Mouse (Mus musculus): ENCODE measurements around the gene Vav1. TPM values are rescaled to one million over a fixed set of nuclear protein-coding genes. Genes with fewer than 3 reads are reported as not detected.
A peak's percentile ranks its signal among the peaks of the same experiment; 100 is the strongest.
"Not testable (repeated sequence)": the region's sequence is repeated elsewhere in the genome, so short reads cannot be mapped to it uniquely, and the experiment has no call there.

Vav1 gene
- polyA plus RNA-seq, 1 experiment, result not detected

DNA sequence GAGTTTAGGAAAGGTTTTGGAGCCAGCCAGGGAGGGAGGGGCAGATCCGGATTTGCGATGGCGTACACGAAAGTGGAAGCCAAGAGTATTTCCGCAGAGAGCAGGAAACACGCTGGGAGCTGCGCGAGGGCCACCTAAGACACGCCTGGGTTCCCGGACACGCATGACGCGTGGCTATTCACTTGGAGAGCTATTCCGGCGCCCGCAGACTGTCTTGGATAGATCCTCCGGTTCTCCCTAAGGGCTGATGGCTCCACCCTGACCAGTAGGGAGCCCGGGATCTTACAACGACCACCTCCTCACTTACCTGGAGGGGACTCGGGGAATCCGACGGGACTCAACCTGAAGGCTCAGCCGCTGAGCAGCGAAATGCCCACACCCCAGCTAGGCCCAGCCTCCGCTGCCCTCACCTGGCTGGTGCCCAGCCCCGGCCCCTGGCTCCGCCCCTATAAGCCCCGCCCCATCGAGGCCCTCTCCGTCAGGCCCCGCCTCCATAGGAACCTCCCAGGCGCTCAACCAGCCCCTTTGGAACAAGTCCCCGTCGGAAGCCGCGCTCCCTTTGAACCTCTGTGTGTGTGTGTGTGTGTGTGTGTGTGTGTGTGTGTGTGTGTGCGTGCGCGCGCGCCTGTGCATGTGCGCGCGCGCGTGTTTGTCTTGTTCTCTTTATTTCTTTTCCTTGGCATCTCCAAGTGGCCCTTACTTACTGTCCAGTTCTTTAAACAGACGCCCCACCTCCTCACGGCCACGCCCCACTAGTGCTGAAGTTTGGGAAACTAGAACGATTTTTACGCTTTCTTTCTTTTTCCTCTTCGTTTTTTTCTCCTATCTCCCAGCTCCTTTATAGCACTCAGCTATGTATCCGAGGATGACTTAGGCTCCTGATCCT lies 3.5 kb upstream of the Vav1 start:
- TF ChIP-seq POLR2A (IDR thresholded peaks at IDR 0.05; ENCODE audit: insufficient read depth, low read length) (peak; percentile 31), EP300 (IDR thresholded peaks at IDR 0.05; ENCODE audit: insufficient read depth, low read depth, low read length) (no peak)
- Histone ChIP-seq H3K4me1 (ENCODE audit: control insufficient read depth, insufficient read depth, low read length) (no peaks in the 10 kb centered on the region), H3K4me3 (ENCODE audit: low read depth, low read length) (peak overlapping the region; percentile 90), H3K9ac (ENCODE audit: low read depth, poor library complexity, severe bottlenecking) (peak overlapping the region; percentile 28), H3K27me3 (ENCODE audit: control insufficient read depth, insufficient read depth, low read length, poor library complexity, severe bottlenecking) (no peaks in the 10 kb centered on the region), H3K36me3 (ENCODE audit: control insufficient read depth, insufficient read depth, low read length, poor library complexity, severe bottlenecking) (no peaks in the 10 kb centered on the region), H3K27ac (ENCODE audit: insufficient read depth, low read length) (no peak overlapping the region), H3K9me3 (replicated peaks; ENCODE audit: control insufficient read depth, insufficient read depth, low read length, poor library complexity, severe bottlenecking) (peaks cover 5% of the 10 kb centered on the region; the same call in 1 of the 2 replicates)

DNA sequence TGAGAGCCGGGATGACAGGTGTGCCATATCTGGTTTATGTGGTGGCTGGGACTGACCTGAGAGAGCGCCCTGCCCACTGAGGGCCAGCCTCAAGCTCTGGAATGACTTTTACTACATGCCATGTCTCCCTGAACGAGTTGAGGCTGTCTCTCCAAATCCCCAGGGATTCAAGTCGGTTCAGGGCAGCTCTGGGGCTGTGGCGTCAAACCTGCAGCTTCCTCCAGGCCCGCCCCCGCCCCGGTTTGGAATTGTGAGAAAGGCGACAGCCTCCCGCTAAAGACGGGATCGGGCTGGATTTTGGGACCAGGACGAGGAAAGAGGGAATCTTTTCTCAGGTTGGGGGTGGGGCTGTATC lies 2.9 kb upstream of the Vav1 start:
- Histone ChIP-seq H3K4me3 (ENCODE audit: low read depth, low read length) (peak overlapping the region; percentile 44), H3K4me1 (ENCODE audit: control insufficient read depth, insufficient read depth, low read length) (no peaks in the 10 kb centered on the region), H3K27ac (ENCODE audit: insufficient read depth, low read length) (no peak overlapping the region), H3K36me3 (ENCODE audit: control insufficient read depth, insufficient read depth, low read length, poor library complexity, severe bottlenecking) (no peaks in the 10 kb centered on the region), H3K9me3 (replicated peaks; ENCODE audit: control insufficient read depth, insufficient read depth, low read length, poor library complexity, severe bottlenecking) (peaks cover 3% of the 10 kb centered on the region; the same call in 1 of the 2 replicates), H3K27me3 (ENCODE audit: control insufficient read depth, insufficient read depth, low read length, poor library complexity, severe bottlenecking) (no peaks in the 10 kb centered on the region), H3K9ac (ENCODE audit: low read depth, poor library complexity, severe bottlenecking) (no peak overlapping the region)
- TF ChIP-seq CTCF (IDR thresholded peaks at IDR 0.05; ENCODE audit: low read depth, low read length) (no peak), EP300 (IDR thresholded peaks at IDR 0.05; ENCODE audit: insufficient read depth, low read depth, low read length) (no peak), POLR2A (IDR thresholded peaks at IDR 0.05; ENCODE audit: insufficient read depth, low read length) (no peak)

GRCm38 (mm10) chr17:57276634-57277121 lies 2.2 kb upstream of the Vav1 start:
- H3K4me1 ChIP-seq (ENCODE audit: control insufficient read depth, insufficient read depth, low read length), result no peaks in the 10 kb centered on the region
- peak; percentile 85 for TF ChIP-seq CTCF (IDR thresholded peaks at IDR 0.05; ENCODE audit: low read depth, low read length)
- TF ChIP-seq POLR2A (IDR thresholded peaks at IDR 0.05; ENCODE audit: insufficient read depth, low read length), result no peak
- H3K4me3 ChIP-seq (ENCODE audit: low read depth, low read length), result peak overlapping the region; percentile 79
- H3K9ac ChIP-seq (ENCODE audit: low read depth, poor library complexity, severe bottlenecking), result no peak overlapping the region
- H3K27me3 ChIP-seq (ENCODE audit: control insufficient read depth, insufficient read depth, low read length, poor library complexity, severe bottlenecking), result no peaks in the 10 kb centered on the region
- H3K9me3 ChIP-seq (replicated peaks; ENCODE audit: control insufficient read depth, insufficient read depth, low read length, poor library complexity, severe bottlenecking), result no peaks in the 10 kb centered on the region
- no peak overlapping the region for H3K27ac ChIP-seq (ENCODE audit: insufficient read depth, low read length)
- no peaks in the 10 kb centered on the region for H3K36me3 ChIP-seq (ENCODE audit: control insufficient read depth, insufficient read depth, low read length, poor library complexity, severe bottlenecking)

DNA sequence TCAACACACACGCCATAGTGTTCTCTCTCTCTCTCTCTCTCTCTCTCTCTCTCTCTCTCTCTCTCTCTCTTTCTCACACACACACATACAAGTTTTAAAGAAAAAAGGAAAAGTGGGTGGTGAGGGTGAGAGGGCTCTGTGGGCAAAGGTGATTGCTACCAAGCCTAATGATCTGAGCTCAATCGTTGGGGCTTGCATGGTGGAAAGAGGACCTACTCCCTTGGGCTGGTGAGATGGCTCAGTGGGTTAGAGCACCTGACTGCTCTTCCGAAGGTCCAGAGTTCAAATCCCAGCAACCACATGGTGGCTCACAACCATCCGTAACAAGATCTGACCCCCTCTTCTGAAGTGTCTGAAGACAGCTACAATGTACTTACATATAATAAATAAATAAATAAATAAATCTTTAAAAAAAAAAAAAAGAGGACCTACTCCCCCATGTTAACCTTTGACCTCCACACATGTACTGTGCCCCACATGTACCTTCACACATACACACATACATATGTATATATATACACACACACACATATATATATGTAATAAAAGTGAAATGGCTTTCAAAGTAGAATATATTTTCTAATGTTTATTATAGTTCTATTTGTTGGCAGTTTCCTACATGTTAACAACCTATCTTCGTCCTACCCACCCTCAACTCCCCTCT lies 1.2 kb upstream of the Vav1 start:
- H3K27me3 ChIP-seq (ENCODE audit: control insufficient read depth, insufficient read depth, low read length, poor library complexity, severe bottlenecking); H3K27ac ChIP-seq (ENCODE audit: insufficient read depth, low read length); H3K9ac ChIP-seq (ENCODE audit: low read depth, poor library complexity, severe bottlenecking); H3K36me3 ChIP-seq (ENCODE audit: control insufficient read depth, insufficient read depth, low read length, poor library complexity, severe bottlenecking); H3K9me3 ChIP-seq (replicated peaks; ENCODE audit: control insufficient read depth, insufficient read depth, low read length, poor library complexity, severe bottlenecking); H3K4me3 ChIP-seq (ENCODE audit: low read depth, low read length); H3K4me1 ChIP-seq (ENCODE audit: control insufficient read depth, insufficient read depth, low read length): not testable (repeated sequence)

GRCm38 (mm10) chr17:57278537-57278936 lies 363 bp upstream of the Vav1 start:
- Histone ChIP-seq H3K27ac (ENCODE audit: insufficient read depth, low read length) (no peak overlapping the region), H3K9ac (ENCODE audit: low read depth, poor library complexity, severe bottlenecking) (no peak overlapping the region), H3K4me1 (ENCODE audit: control insufficient read depth, insufficient read depth, low read length) (no peaks in the 10 kb centered on the region), H3K4me3 (ENCODE audit: low read depth, low read length) (no peak overlapping the region), H3K9me3 (replicated peaks; ENCODE audit: control insufficient read depth, insufficient read depth, low read length, poor library complexity, severe bottlenecking) (no peaks in the 10 kb centered on the region), H3K27me3 (ENCODE audit: control insufficient read depth, insufficient read depth, low read length, poor library complexity, severe bottlenecking) (no peaks in the 10 kb centered on the region), H3K36me3 (ENCODE audit: control insufficient read depth, insufficient read depth, low read length, poor library complexity, severe bottlenecking) (no peaks in the 10 kb centered on the region)
- TF ChIP-seq EP300 (IDR thresholded peaks at IDR 0.05; ENCODE audit: insufficient read depth, low read depth, low read length) (no peak), CTCF (IDR thresholded peaks at IDR 0.05; ENCODE audit: low read depth, low read length) (no peak), POLR2A (IDR thresholded peaks at IDR 0.05; ENCODE audit: insufficient read depth, low read length) (no peak)

- Histone ChIP-seq H3K36me3 (ENCODE audit: control insufficient read depth, insufficient read depth, low read length, poor library complexity, severe bottlenecking) (no peaks in the 10 kb centered on the region), H3K4me1 (ENCODE audit: control insufficient read depth, insufficient read depth, low read length) (no peaks in the 10 kb centered on the region), H3K27me3 (ENCODE audit: control insufficient read depth, insufficient read depth, low read length, poor library complexity, severe bottlenecking) (no peaks in the 10 kb centered on the region), H3K4me3 (ENCODE audit: low read depth, low read length) (no peak overlapping the region), H3K27ac (ENCODE audit: insufficient read depth, low read length) (no peak overlapping the region), H3K9ac (ENCODE audit: low read depth, poor library complexity, severe bottlenecking) (peak overlapping the region; percentile 20), H3K9me3 (replicated peaks; ENCODE audit: control insufficient read depth, insufficient read depth, low read length, poor library complexity, severe bottlenecking) (no peaks in the 10 kb centered on the region)
- TF ChIP-seq EP300 (IDR thresholded peaks at IDR 0.05; ENCODE audit: insufficient read depth, low read depth, low read length) (no peak), POLR2A (IDR thresholded peaks at IDR 0.05; ENCODE audit: insufficient read depth, low read length) (no peak), CTCF (IDR thresholded peaks at IDR 0.05; ENCODE audit: low read depth, low read length) (no peak)
Measured at GRCm38 (mm10) chr17:57279591-57280224, 808 bp downstream of the Vav1 start.
